Mouse (Mus musculus) liver, postnatal 0 days (tissue): ENCODE measurements around the gene Tnfaip8l2.

Source experiments
- CTCF ChIP-seq: sonication (generic); IDR thresholded peaks from 2 replicates; pipeline ENCODE4 v1.5.1; 2016; ENCODE audit warnings: antibody characterized with exemption, low read depth
- EP300 ChIP-seq: IDR thresholded peaks from 2 replicates; pipeline ENCODE4 v1.6.1; 2016; ENCODE audit warnings: antibody characterized with exemption, low read depth, mild to moderate bottlenecking

DNA sequence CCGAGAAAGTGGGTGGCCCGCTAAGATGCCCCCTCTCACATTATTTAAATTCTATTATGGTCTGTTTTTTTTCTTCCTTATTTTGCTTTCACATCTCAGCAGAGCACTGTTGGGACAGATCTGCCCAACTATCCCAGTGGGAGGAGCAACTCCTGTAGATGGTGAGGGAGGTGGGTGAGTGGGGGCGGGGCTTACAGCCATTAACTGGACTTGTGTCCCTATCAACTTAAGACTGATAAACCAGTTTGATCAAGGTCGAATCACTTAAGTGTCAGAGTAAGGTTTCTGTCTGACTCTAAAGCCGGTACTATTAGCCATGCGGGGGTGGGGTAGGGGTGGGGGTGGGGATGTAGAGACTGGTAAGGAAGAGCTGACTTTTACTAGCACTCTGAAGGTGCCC is 7.1 kb downstream of the Tnfaip8l2 start:
- TF ChIP-seq CTCF = no peak
- no peak for TF ChIP-seq EP300
